Mouse (Mus musculus): ENCODE results near the gene Olfr1507.

The Olfr1507 gene

GRCm38 (mm10) chr14:52495516-52495915, at the start of gene Olfr1507:
Gene Olfr1507 (minus strand): TSS chr14:52495749.
- no peak for DNase-seq (ENCODE audit: low spot score in 2 of 2)

GRCm38 (mm10) chr14:52533336-52533735, 37.8 kb upstream of the Olfr1507 start:
- DNase-seq (ENCODE audit: low spot score in 2 of 2) = no peak

GRCm38 (mm10) chr14:52524952-52525351, 29.4 kb upstream of the Olfr1507 start:
- DNase-seq (ENCODE audit: low spot score in 2 of 2) = no peak

GRCm38 (mm10) chr14:52467395-52467794, 28.2 kb downstream of the Olfr1507 start, which contains the start of gene Olfr1508:
Gene Olfr1508 (minus strand): TSS chr14:52467495.
- DNase-seq (ENCODE audit: low spot score in 2 of 2) = no peak

GRCm38 (mm10) chr14:52465738-52466137, 29.8 kb downstream of the Olfr1507 start:
- DNase-seq (ENCODE audit: low spot score in 2 of 2) = no peak

- no peak for DNase-seq (ENCODE audit: low spot score in 2 of 2)
These were observed 33.6 kb downstream of the Olfr1507 start for GRCm38 (mm10) chr14:52461928-52462327.

GRCm38 (mm10) chr14:52451138-52451537, 44.4 kb downstream of the Olfr1507 start:
- DNase-seq (ENCODE audit: low spot score in 2 of 2) = peak in 1 of 2 experiments; percentile 16

- no peak for DNase-seq (ENCODE audit: low spot score in 2 of 2)
These were observed 52.9 kb downstream of the Olfr1507 start, which contains the start of gene Olfr1509 for GRCm38 (mm10) chr14:52442690-52443089. Gene Olfr1509 (plus strand): TSS chr14:52442990.
